Mouse (Mus musculus) Patski (cell line): Measurements from ENCODE around the gene Acvr1. TPM values are rescaled to one million over a fixed set of nuclear protein-coding genes. Genes with fewer than 3 reads are reported as not detected.

Experiments
- ATAC-seq: fragments of 100-300 bp; one replicate; pipeline ENCODE4 v1.8.0; 2021
- CTCF ChIA-PET: fragments of 350-600 bp; sonication (Branson Sonifier 250); formaldehyde crosslinking; loops from one replicate; lab custom pipeline; 2022; ENCODE audit warnings: inconsistent platforms; lab: Charles Lee
- POLR2A ChIA-PET: fragments of 350-600 bp; sonication (Branson Sonifier 250); formaldehyde crosslinking; loops from one replicate; lab custom pipeline; 2022; ENCODE audit warnings: antibody characterized with exemption, inconsistent platforms; lab: Charles Lee
- DNase-seq: peaks from one replicate; pipeline ENCODE4 v3.0.0-alpha.2; 2011; ENCODE audit warnings: low read depth, low spot score
- H3K27me3 ChIP-seq: fragments of 371-371 bp; one replicate; pipeline ENCODE4 v1.5.1; 2021
- CTCF ChIP-seq: fragments of 100-300 bp; IDR thresholded peaks from one replicate; pipeline ENCODE4 v1.5.1; 2021
- in situ Hi-C: fragments of 300-500 bp; cut with MboI; formaldehyde crosslinking; loops from 3 replicates; pipeline ENCODE4 v1.11.1; 2018; ENCODE audit warnings: low pct_unique_long_range_greater_than_20kb, mixed read lengths
- polyA plus RNA-seq: library from polyadenylated mRNA; unstranded; gene quantifications from one replicate; pipeline ENCODE4 v1.2.3, GENCODE M21; 2021

The Acvr1 gene
- polyA plus RNA-seq, 1 experiment from 2014 or later: 23.3 TPM

DNA sequence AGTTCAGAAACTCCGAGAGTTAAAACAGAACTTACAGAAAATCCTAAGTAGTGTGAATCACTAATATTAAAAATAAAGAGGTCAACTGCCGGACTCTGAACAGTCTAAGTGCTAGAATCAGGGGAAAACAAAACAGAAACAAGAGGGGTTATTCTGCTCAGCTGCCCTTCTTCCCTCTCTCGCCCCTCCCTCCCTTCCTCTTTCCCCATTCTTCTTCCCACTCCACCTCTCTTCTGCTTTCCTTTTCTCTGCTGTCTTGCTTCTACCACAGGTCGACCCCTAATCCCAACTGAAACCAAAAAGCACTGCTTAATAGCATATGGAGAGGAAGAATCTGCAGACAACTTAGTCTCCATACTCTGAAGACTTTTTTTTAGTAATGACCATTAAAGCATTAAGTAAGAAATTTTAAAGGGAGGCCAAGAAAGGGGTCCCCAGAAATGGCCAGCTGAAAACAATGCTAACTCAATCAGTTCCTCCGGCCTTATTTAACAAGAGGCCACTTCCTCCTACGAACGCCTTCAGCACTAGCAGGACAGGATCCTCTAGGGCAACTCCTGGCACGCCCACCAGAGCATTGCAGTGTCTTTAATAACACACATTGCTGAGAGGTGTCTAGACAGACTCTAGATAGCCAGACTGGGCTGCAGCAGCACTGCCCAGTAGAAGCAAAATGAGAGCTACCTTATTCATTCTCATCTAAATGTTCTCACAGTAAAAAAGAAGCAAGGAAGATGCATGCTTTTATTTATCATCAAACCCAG lies 70.1 kb downstream of the Acvr1 start:
- POLR2A ChIA-PET: no interaction called here
- ATAC-seq: no peak
- in situ Hi-C loops: no loop called here
- CTCF ChIA-PET: interaction anchor here (0.8 to 1.0 kb wide), 2 partner anchors 9 to 17 kb away, joined by 3 read pairs; no protein-coding TSS in a partner anchor
- DNase-seq: no peak
- no peak for TF ChIP-seq CTCF
- no peaks in the 10 kb centered on the region for H3K27me3 ChIP-seq

DNA sequence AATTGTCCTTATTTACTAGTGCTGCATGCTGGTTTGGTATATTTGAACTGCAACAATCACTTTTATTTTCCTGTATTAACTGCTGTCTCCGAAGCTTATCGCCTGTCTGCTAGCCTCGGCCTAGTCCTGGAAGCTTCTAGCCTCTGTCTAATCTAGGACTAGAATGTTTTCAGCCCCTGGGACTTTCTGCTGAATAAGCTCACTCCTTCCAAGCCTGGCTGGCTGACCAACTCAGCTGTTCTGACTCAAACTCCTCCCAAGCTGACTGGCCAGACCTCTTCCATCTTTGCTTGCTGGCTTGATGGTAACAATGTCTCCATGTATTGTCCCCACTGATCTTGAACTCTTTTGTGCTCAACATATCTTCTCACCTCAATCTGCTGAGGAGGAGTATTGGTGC lies 71.7 kb downstream of the Acvr1 start:
- H3K27me3 ChIP-seq: no peaks in the 10 kb centered on the region
- DNase-seq: no peak
- CTCF ChIA-PET: no interaction called here
- no peak for TF ChIP-seq CTCF
- no peak for ATAC-seq
- POLR2A ChIA-PET: no interaction called here
- in situ Hi-C loops: no loop called here

DNA sequence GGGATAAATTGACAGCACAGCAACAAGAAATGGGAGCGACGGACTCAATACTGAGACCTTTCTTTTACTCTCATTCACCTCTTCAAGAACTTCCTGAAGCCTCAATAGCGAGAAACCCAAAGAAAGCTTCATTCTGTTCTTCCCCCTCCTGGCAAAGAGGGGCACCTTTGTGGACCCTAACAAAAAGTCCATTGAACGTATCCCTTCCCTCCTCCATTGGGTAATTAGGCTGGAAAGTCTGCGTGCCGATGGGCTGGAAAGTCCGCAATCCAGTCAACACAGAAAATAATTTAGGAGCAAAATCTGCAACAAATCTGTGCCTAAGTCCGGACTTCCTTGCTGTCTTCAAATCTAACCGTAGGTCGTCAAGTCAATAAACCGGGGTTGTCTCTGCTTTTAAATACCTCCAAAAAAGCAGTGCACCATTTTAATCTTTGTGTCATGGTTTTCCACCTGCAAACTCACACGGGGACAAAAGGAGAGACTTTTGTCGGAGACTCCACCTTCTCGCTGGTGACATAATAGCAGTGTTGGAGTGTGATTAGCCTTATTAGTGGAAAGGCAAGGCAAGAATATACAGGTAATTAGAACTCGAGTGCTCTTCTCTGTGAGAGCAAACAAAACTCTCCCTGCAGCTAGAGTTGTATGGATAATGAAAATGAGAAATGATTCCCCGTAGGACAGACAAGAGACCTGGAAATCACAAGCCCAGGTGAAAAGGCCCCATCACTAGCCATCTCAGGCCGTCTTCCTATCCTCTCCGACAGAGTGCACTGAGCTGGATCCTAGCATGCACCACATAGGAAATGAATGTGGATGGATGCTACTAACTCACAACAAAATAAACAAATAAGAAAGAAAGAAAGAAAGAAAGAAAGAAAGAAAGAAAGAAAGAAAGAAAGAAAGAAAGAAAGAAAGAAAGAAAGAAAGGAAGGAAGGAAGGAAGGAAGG lies 73.0 kb downstream of the Acvr1 start:
- POLR2A ChIA-PET: no interaction called here
- in situ Hi-C loops: no loop called here
- CTCF ChIA-PET: no interaction called here
- no peak for ATAC-seq
- no peak for TF ChIP-seq CTCF
- no peaks in the 10 kb centered on the region for H3K27me3 ChIP-seq
- no peak for DNase-seq

DNA sequence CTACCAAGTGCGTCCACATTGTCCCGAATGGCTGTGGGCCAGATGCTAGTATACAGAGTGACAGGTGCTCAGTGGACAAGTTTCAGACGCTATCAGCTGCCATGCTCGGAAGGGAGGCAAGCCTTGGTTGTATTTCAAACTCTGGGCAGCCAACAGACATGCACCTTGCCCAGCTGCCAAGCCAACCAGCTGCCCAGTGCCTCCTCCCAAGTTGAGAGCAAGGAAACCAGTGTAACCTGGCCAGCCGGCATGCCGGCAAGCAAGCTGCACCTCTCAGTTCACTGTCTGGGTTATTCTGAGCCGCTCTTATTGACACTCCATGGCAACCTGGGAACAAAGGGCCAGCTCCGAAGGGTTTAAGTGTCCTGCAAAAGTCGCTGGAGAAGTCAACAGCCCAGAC lies 77.7 kb downstream of the Acvr1 start:
- in situ Hi-C loops: no loop called here
- TF ChIP-seq CTCF: no peak
- ChIA-PET POLR2A (no interaction called here), CTCF (interaction anchor here (2.1 kb wide), 1 partner anchor 9 kb away, joined by 6 read pairs; no protein-coding TSS in a partner anchor)
- H3K27me3 ChIP-seq: no peaks in the 10 kb centered on the region
- ATAC-seq: no peak
- no peak for DNase-seq

DNA sequence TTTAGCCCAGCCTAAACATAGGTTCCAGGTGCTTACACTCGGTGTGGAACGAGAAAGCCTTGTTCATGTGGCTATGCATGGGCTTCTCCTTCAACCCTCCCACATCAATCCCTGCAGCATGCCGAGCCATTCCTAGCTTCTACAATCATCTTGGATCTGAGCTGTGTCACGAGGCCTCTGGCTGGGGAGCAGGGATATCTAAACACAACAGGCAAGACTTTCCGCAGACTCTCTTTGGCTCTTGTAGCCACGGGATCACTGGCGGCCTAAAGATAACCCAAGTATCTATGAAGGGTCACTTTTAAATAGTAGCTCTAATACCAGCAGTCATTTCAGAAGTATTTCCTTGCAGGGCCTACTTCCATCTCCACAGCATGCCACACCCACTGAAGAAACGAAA lies 78.6 kb downstream of the Acvr1 start:
- ChIA-PET POLR2A (no interaction called here), CTCF (interaction anchor here (0.7 to 2.1 kb wide), 2 partner anchors 8 to 10 kb away, joined by 3 to 6 read pairs; no protein-coding TSS in a partner anchor)
- ATAC-seq: no peak
- no peak for TF ChIP-seq CTCF
- in situ Hi-C loops: no loop called here
- DNase-seq: no peak
- no peaks in the 10 kb centered on the region for H3K27me3 ChIP-seq

DNA sequence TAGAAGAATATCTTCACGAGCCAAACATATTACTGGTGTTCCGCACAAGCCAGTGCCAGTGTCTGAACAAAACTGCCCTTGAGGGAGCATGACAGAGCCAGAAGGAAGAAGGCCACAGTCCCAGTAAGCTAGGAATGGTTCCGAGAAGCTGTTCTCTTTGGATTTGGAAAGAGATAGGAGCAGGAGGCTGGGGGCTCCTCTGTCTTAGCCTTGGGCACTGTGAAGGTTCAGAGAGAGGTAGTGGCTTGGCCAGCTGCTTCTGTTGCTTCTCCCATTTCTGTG lies 79.7 kb downstream of the Acvr1 start:
- no peak for ATAC-seq
- in situ Hi-C loops: no loop called here
- POLR2A ChIA-PET: interaction anchor here (1.0 kb wide), 1 partner anchor 24 kb away, joined by 3 read pairs; no protein-coding TSS in a partner anchor
- no peak for DNase-seq
- TF ChIP-seq CTCF: no peak
- H3K27me3 ChIP-seq: no peaks in the 10 kb centered on the region
- CTCF ChIA-PET: no interaction called here

DNA sequence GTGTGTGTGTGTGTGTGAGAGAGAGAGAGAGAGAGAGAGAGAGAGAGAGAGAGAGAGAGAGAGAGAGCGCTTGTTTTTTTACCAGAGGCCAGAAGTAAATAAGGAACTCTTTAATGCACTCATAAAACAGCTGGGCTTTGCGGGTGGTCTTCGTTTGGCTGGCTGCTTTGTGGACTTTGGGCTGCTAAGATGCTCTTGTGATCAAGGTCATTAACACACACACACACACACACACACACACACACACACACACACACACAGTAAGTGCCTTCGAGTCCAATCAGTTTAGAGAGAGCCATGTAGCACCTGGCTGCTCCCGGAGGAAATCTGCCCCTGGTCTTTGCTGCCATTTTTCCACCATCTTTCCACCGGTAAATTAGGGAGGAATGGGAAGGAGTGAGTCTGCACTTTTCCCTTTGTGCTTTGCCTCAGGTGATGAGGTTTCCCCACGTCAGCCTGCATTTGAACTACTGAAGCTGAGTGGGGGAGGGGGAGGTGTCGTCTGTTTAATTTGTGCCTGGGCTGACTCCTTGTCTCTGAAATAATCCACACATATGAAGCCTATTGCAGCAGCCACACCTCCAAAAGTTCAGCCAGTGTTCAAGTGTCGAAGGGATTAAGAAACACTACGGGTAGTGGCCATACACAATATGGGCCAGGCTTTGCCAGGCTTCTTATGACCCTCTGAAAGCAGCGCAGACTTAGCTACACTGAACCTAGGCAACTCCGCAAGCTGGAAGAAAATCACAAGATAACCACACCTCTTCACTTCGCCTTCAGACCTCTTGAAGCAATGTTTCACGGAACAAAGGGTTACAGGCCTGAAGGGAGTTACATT lies 80.3 kb downstream of the Acvr1 start:
- in situ Hi-C loops: no loop called here
- no peak for TF ChIP-seq CTCF
- POLR2A ChIA-PET: interaction anchor here (0.6 to 1.0 kb wide), 2 partner anchors 25 to 175 kb away, joined by 3 to 6 read pairs; no protein-coding TSS in a partner anchor
- no peak for ATAC-seq
- no peak for DNase-seq
- CTCF ChIA-PET: no interaction called here
- H3K27me3 ChIP-seq: no peaks in the 10 kb centered on the region

DNA sequence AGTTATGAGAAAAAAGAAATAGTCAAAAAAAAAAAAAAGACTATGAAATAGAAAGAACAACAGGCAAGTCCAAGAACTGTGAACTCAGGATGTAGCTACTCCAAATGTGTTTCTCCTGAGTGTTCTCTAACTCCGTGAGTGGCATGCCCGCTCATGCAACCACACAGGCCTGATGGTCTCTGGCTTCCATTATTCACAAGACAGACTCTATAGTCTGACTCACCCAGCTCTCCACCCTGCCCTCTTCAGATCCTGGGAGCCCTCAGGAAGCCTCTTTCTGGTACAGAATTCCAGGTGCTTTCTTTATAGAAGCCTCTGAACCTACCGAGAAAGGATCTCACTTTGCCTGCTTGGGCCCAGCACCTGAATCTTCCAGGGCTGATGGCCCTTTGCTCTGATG lies 81.3 kb downstream of the Acvr1 start:
- CTCF ChIA-PET: no interaction called here
- TF ChIP-seq CTCF: no peak
- no peaks in the 10 kb centered on the region for H3K27me3 ChIP-seq
- ATAC-seq (no peak), DNase-seq (no peak)
- in situ Hi-C loops: no loop called here
- POLR2A ChIA-PET: interaction anchor here (0.6 kb wide), 1 partner anchor 181 kb away, joined by 6 read pairs; no protein-coding TSS in a partner anchor

DNA sequence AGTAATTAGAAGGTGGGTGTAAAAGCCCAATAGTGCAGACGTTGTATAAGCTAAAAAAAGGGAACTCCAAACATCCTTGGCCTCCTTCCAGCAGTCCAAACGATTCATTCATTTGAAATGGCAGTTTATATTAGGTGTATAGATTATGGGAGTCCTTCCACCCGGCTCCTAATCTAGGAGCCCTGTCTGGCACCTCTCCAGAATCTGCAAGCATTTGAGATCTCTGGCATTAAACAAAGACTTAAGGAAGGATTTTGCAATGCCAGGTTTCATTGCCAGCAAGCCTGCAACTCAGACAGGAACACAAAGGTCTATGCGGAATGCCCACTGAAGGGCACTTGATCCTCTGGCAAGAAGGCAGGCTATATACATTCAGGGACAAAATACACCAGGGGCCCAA lies 81.8 kb downstream of the Acvr1 start:
- DNase-seq (no peak), ATAC-seq (no peak)
- no peak for TF ChIP-seq CTCF
- POLR2A ChIA-PET: interaction anchor here (0.6 kb wide), 2 partner anchors 51 to 182 kb away, joined by 4 to 6 read pairs; no protein-coding TSS in a partner anchor
- H3K27me3 ChIP-seq: no peaks in the 10 kb centered on the region
- in situ Hi-C loops: no loop called here
- CTCF ChIA-PET: no interaction called here
